Mouse (Mus musculus) CD4-positive, CD25-positive, alpha-beta regulatory T cell, adult 2 months (primary cell): ENCODE data around the gene Slc13a5.
A peak's percentile ranks its signal among the peaks of the same experiment; 100 is the strongest.

Experiments used
- DNase-seq: peaks from one replicate; pipeline ENCODE4 v3.0.0-alpha.2; 2012; ENCODE audit warnings: low read depth, low spot score

Slc13a5 gene

DNA sequence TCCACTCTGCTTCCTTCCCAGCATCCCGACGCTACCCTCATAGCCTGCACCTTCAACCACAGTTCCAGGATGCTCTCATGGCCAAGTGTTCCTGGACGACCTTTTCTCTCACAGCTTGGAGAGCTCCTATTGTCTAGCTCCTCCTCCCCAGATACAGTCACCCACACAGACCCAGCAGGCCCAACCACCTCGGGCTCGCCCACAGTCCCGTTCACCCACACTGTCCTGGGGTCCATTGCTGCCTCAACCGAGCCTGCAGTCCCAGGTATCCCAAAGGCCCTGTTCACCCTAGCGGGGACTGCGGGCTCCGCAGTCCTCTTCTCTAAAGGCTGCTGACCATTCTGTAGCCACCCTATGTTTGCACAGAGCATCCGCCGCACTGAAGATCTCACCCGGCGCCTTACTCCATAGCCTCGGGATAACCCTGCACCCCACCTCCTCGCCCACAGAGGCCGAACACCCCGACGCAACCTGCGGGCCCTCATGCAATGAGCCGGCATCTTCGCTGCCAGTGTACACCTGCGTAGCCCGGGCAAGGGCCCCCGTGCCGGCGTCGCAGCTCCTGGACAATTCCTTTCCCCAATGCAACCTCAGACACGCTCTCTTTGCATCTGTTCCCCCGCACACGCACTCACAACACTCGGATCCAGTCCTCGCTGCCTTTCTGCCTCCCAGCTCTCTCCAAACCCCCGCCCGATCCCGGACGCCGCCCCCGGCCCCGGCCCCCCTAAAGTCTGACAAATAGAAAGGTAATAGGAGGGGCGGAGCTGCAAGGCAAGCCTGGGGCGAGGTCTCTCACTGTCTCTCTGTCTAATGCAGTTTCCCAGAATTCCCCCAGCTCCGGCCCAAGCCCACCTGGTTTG lies 60.5 kb downstream of the Slc13a5 start, which contains the start of gene Gm43951:
TSS of gene Gm43951 (minus strand) at position 500 of the 863 bp plus-strand sequence.
- DNase-seq: peak; percentile 23

DNA sequence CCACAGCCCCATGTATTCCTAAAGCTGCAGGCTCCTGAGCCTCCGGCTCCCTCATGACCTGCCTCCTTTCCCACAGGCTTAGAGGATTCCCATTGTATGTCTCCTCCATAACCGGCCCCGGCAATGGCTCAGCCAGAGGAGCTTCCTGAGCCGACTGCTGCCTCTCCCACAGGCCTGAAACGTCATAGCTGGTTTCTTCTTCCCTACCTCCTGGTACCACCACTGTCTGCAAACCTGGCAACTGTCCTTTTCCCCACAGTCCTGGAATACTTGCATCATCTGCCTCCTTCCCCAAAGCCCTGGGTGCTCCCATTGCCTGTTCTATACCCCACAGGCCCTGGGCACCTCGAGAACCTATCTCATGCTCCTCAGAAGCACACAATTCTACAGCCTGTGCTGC lies 61.8 kb downstream of the Slc13a5 start:
- no peak for DNase-seq

DNA sequence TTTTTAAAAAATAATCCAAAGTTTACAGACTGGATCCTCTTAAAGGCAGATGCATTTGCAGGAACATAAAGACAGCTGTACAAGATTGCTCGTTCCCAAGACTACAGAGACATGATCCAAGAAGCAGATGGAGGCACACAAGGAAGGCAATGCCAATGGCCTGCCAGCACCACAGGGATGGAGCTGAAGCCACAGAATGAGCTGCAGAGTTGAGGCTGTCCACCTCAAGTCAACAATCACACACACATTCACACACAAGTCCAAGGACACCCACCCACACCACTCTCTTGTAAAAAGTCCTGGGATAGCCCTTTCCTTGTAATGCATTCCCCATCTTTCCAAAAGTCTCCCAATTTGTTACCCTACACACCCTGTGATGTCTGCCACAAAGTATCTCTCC lies 63.6 kb downstream of the Slc13a5 start:
- DNase-seq: no peak

DNA sequence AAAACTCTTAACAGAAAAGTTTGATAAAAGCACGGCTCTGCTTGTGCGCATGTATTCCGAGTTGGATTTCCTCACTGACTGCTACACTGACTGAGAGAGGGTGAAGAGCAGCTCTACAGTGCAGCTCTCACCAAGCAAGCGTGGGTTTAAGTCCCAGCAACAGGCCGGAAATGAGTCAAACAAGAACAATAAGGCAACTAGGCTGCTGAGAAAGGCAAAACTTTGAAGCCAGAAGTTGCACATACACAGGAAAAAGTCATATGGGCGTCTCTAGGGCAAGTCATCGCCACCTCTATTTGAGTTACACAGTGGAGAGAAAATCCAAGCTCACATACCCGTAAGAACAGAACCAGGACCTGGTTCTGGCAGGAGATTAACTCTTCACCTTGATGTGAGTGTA lies 70.5 kb downstream of the Slc13a5 start:
- peak; percentile 58 for DNase-seq

GRCm38 (mm10) chr11:72194259-72194658 lies 72.8 kb downstream of the Slc13a5 start:
- DNase-seq: no peak
